Mouse (Mus musculus) MEL (cell line): Measurements from ENCODE around the gene Atg14.

Experiments used
- CTCF ChIP-seq, 3 experiments: IDR thresholded peaks in 2 of 3; conservative IDR thresholded peaks in 1 of 3; 2 replicates each; pipeline ENCODE4 v1.5.1; 2011 to 2012; ENCODE audit warnings: low read length in 3 of 3, low read depth in 2 of 3, mild to moderate bottlenecking in 2 of 3, improper control_type of control experiment in 1 of 3, inconsistent platforms in 1 of 3, mixed read lengths in 1 of 3, moderate library complexity in 1 of 3; ENCODE audit not compliant: control insufficient read depth in 1 of 3, insufficient read depth in 1 of 3, poor library complexity in 1 of 3, severe bottlenecking in 1 of 3
- EP300 ChIP-seq, 2 experiments: IDR thresholded peaks; 2 replicates each; pipeline ENCODE4 v1.6.1; 2011; ENCODE audit warnings: improper control_type of control experiment in 2 of 2, low read length in 2 of 2, low read depth in 1 of 2, mild to moderate bottlenecking in 1 of 2
- GATA1 ChIP-seq: IDR thresholded peaks from 2 replicates; pipeline ENCODE4 v1.6.1; 2011; ENCODE audit warnings: low read depth, low read length, improper control_type of control experiment
- HCFC1 ChIP-seq: IDR thresholded peaks from 2 replicates; pipeline ENCODE4 v1.6.1; 2012; ENCODE audit warnings: low read depth, mild to moderate bottlenecking, inconsistent platforms, low read length, improper control_type of control experiment, moderate library complexity
- MAFK ChIP-seq: IDR thresholded peaks from 2 replicates; pipeline ENCODE4 v1.6.1; 2011; ENCODE audit warnings: low read depth, mild to moderate bottlenecking, low read length, improper control_type of control experiment, borderline replicate concordance
- SMC3 ChIP-seq: IDR thresholded peaks from 2 replicates; pipeline ENCODE4 v1.6.1; 2011; ENCODE audit warnings: low read depth, low read length, improper control_type of control experiment
- USF2 ChIP-seq, 2 experiments: IDR thresholded peaks; 2 replicates each; pipeline ENCODE4 v1.6.1; 2011 to 2012; ENCODE audit warnings: improper control_type of control experiment in 2 of 2, low read length in 2 of 2, borderline replicate concordance in 1 of 2, inconsistent platforms in 1 of 2, low read depth in 1 of 2, mild to moderate bottlenecking in 1 of 2; ENCODE audit not compliant: insufficient read depth in 1 of 2

GRCm38 (mm10) chr14:47525374-47525773 lies 45.1 kb downstream of the Atg14 start:
- no peak for TF ChIP-seq SMC3
- TF ChIP-seq CTCF (IDR thresholded peaks at IDR 0.05 in 2 of 3, conservative IDR thresholded peaks at IDR 0.05 in 1 of 3; ENCODE audit: control insufficient read depth in 1 of 3, insufficient read depth in 1 of 3, low read depth in 2 of 3, low read length in 3 of 3, poor library complexity in 1 of 3, severe bottlenecking in 1 of 3): no peak
- no peak for TF ChIP-seq GATA1
- no peak for TF ChIP-seq USF2 (IDR thresholded peaks at IDR 0.05; ENCODE audit: borderline replicate concordance in 1 of 2, insufficient read depth in 1 of 2, low read depth in 1 of 2, low read length in 2 of 2)
- no peak for TF ChIP-seq EP300 (IDR thresholded peaks at IDR 0.05; ENCODE audit: low read depth in 1 of 2, low read length in 2 of 2)
- no peak for TF ChIP-seq MAFK
- TF ChIP-seq HCFC1: no peak
